Mouse (Mus musculus) brain, embryonic 14.5 days (tissue): ENCODE data around the gene Yars2. TPM values are rescaled to one million over a fixed set of nuclear protein-coding genes. Genes with fewer than 3 reads are reported as not detected.
"Not testable (repeated sequence)": the region's sequence is repeated elsewhere in the genome, so short reads cannot be mapped to it uniquely, and the experiment has no call there.

Source experiments
- DNase-seq: peaks from one replicate; pipeline ENCODE4 v3.0.0-alpha.2; 2011; ENCODE audit warnings: low read depth
- CTCF ChIP-seq: fragments of 200-500 bp; IDR thresholded peaks from 2 replicates; pipeline ENCODE4 v1.5.1; 2012; ENCODE audit warnings: inconsistent platforms, mild to moderate bottlenecking, moderate library complexity, borderline replicate concordance; ENCODE audit not compliant: insufficient read depth, insufficient read length; ENCODE audit errors: extremely low read depth
- POLR2A ChIP-seq: fragments of 200-500 bp; IDR thresholded peaks from 2 replicates; pipeline ENCODE4 v1.6.1; 2012; ENCODE audit warnings: mild to moderate bottlenecking, inconsistent platforms, borderline replicate concordance; ENCODE audit not compliant: poor library complexity, insufficient read depth, insufficient read length, severe bottlenecking; ENCODE audit errors: extremely low read depth
- polyA plus RNA-seq: library from polyadenylated mRNA; depleted of rRNA; stranded (reverse); fragments of >200 nt; gene quantifications from 2 replicates; pipeline ENCODE4 v1.2.3, GENCODE M21; 2012; rRNA removed

Gene Yars2
- polyA plus RNA-seq, 1 experiment: 21.3 TPM

DNA sequence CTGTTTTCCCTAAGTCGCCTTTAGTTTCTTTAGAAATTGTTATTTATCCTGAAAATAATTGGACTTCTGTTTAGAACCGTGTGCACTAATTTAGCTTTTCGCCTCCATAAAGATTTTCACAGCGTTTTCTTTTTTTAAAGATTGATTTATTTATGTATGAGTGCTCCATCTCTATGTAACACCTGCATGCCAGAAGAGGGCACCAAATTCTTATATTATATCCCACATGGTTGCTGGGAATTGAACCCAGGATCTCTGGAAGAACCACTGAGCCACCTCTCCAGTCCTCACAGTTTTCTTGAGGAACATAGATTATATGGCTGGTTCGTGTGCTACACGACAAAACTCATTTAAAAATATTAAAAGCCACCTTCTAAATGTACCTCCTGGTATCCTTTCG, 1.1 kb downstream of the Yars2 start:
- DNase-seq: peak; percentile 51

GRCm38 (mm10) chr16:16311319-16311718, 8.6 kb downstream of the Yars2 start:
- no peak for TF ChIP-seq CTCF
- TF ChIP-seq POLR2A: no peak
- no peak for DNase-seq

More for the DNA sequence above, 1.1 kb downstream of the Yars2 start:
- no peak for TF ChIP-seq POLR2A

DNA sequence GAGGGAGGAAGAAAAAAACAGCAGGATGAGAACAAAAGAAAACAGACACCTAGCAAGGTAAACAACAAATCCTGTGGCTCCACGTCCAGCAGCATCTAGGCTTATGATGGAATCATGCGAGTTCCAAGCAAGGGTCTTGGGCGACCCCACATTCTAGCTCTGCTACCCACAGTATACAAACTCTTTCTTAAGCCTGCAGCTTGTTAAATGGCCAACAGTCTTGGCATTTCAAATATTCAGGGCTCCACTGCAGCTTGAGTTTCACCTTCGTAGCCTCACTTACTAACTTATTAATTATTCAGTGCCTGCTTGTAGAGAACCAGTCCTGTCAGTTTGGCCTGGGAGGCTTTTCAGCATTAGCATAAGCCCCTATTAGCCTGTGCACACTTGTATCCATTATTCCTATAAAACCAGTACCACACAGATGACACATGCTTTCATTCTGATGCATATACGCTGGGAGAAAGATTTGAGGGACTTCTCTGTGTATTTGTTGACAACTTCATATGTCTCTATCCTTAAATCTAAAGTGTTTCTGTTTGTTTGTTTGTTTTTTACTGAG, 23.1 kb downstream of the Yars2 start:
- TF ChIP-seq CTCF (no peak), POLR2A (no peak)
- peak; percentile 38 for DNase-seq

GRCm38 (mm10) chr16:16346420-16346819, 43.7 kb downstream of the Yars2 start:
- DNase-seq: no peak
- no peak for TF ChIP-seq POLR2A
- TF ChIP-seq CTCF: no peak

- DNase-seq: peak; percentile 32
- TF ChIP-seq CTCF (no peak; the same call in 1 of the 2 replicates), POLR2A (no peak)
Observed at GRCm38 (mm10) chr16:16357908-16358307, 55.1 kb downstream of the Yars2 start.

DNA sequence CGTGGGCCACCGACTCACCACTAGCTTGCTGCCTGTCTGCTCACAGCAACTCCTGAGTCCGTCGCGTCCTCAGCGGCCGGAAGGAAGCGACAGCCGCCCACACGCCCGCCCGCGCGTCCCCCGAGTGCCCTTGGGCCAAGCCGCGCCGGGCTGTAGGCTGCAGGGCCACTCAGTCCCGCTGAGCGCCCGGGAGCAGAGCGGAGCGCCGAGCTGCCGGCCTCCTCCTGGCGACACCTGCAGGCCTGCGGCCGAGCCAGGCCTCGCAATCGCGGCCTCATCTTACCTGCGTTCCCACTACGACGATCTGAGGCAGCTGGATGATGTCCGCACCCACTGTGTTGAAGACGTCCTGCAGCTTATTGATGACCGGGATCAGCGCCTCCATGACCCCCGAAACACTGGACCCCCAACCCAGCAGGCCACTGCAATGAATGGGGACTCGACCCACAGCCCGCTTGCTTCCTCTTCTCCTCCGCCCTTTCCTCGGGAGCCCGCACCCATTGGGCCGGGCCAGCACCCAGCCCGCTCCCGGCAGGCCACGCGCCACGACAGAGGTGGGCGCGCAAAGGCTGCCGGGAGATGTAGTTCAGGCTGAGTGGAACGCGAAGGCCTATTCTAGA, 55.8 kb downstream of the Yars2 start, which contains the start of gene Dnm1l:
Gene Dnm1l, minus strand, starts transcription at position 479 of the 620 bp plus-strand sequence.
- peak; percentile 58 for TF ChIP-seq POLR2A
- TF ChIP-seq CTCF: peak; percentile 31; the same call in 1 of the 2 replicates
- DNase-seq: peak; percentile 97

- DNase-seq: not testable (repeated sequence)
Observed at GRCm38 (mm10) chr16:16359101-16359482, 56.3 kb downstream of the Yars2 start.

Other genes with a start within 250 kb of the Yars2 start
- gene Pkp2, start 89.6 kb upstream of the Yars2 start, polyA plus RNA-seq: 1.3 and 1.5 TPM in 2 replicates
- 62.1 and 81.2 TPM in 2 replicates for gene Dnm1l, start 56.0 kb downstream of the Yars2 start, polyA plus RNA-seq